Mouse (Mus musculus) cerebellum, adult 11 months (tissue): ENCODE data around the gene Copg2.

Experiments
- DNase-seq: peaks from one replicate; pipeline ENCODE4 v3.0.0; 2022

Copg2 gene

GRCm38 (mm10) chr6:30732571-30733130, 163.9 kb downstream of the Copg2 start:
- no peak for DNase-seq

GRCm38 (mm10) chr6:30730301-30730971, 166.2 kb downstream of the Copg2 start:
- no peak for DNase-seq

DNA sequence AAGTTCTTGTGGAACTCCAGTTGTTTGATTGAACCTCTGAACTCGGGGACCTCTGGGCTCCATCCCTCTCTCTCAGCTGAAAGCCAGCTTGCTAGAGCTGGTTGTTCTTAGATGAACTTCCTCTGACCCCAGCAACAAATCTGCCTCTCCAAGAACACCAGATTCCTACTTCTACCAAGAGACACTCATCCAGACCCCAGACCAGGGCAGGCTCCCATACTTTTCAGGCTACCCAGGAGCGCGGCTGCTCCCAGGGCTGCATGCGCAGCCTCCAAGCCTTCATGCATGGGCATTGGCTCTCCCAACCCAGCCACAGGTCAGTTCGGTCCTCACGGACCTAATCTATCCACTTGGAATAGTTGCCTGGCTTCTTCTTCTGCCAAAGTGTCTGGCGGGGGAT, 173.3 kb downstream of the Copg2 start, which contains the start of gene Mest:
Mest (plus strand) TSS at position 217 of the 400 bp plus-strand sequence.
- DNase-seq: no peak

- no peak for DNase-seq
Observed at GRCm38 (mm10) chr6:30722385-30723164, 174.0 kb downstream of the Copg2 start.

GRCm38 (mm10) chr6:30716796-30717195, 179.8 kb downstream of the Copg2 start:
- DNase-seq: no peak

DNA sequence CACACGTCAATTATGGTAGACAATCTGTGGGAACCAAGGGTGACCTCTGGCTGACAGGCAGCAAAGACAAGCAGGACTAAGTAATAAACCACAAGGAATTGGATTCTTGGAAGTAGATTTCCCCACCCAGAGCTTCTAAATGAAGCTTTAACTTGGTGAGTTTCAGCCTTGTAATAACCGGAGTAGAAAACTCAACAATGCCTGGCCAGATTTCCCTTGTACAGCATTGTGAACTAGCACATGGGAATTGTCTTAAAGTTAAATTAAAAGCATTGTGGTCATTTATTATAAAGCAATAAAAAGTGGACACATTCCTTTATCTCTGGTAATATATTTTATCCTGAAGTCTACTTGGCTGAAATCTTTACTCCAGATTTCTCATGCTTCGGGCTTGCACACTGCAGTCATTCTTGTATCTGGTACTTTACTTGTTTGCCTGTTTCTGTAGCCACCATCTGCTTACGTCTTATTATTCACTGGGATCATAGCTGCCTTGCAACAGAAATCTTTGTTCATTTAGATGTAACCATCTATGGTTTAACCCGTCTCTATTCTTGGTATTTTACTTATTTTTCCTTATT, 181.6 kb downstream of the Copg2 start:
- DNase-seq: no peak

GRCm38 (mm10) chr6:30713896-30714295, 182.7 kb downstream of the Copg2 start:
- no peak for DNase-seq

DNA sequence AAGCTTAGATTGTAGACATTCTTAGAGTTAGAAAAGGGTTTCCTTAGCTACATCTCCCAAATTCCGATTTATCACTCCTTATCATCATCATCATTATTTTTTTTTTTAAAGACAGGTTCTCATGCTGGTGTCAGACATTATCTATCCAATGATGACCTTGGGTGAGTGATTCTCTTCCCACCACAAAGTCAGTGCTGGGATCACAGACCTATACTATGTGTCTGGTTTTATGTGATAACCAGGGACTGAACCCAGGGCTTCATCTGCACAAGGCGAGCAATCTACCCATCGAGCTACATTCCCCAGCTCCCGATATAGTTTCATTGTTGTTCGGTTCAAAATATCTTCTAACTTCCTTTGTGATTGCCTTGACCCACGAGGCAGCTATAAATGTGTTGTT, 183.1 kb downstream of the Copg2 start:
- DNase-seq: no peak

DNA sequence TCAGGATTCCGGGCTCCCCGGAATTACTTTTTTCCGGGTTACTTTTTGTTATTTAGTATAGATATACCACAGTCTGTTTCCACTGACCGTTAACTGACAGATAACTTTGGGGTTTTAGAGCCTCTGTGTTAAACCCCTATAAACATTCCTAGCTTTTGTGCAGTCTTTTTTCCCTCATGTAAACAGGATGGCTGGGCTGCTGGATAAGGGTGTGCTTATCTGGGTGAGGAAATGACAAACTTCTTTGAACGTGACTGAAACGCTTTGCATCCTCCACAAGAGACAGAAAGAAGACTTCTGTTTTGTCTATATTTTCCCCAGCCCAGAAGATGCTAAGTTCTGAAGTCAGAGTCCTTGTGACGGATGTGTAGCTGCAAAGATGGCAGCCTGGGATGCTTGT, 184.1 kb downstream of the Copg2 start:
- no peak for DNase-seq

GRCm38 (mm10) chr6:30711365-30711763, 185.2 kb downstream of the Copg2 start:
- no peak for DNase-seq

DNA sequence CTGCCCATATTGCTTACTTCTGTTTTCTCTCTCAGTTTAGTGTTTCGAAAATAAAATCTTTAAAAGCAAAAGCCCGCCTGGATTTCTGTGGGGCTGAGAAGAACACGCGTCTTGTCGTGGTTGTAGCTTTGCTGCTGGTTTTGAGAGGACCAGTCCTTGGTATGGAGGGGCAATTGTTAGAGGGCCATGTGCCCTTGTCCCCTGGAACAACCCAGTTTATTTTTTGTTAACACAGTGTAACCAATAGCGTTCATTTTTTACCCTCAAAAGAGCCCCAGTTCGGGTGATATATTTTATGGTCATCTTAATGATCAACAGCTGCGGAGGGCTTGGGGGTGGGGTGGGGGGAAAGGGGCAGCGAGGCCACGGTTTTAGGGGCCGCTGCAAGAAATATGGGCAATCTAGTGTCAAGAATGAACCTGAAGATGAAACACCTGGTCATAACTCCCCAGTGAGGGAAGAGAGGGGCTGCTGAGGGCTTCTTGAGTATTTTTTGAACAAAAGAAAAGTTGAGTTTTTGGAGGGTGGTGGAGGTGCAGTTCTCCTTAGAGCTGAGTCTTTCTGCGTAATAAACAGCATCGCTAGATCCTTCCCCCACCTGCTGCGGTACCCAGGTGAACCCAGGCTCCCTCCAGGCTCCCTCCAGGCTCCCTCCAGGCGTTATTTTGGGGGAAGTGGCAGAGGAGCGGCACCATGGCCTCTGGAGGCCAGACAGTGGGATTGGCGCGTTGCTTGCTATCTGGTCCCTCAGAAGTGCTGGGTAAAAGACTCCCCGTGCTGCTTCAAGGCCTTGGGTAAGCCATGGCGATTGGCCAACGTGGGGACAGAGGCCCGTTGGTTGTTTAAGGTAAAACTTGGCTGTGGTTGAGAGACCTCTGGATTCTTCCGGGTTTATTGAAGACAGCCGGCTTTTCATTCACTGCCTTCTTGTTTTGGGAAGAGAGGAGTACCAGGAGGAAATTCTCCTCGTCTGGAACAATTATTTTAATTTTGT, 185.9 kb downstream of the Copg2 start:
- DNase-seq: no peak

- DNase-seq: no peak
Observed at GRCm38 (mm10) chr6:30709115-30709514, 187.5 kb downstream of the Copg2 start.

DNA sequence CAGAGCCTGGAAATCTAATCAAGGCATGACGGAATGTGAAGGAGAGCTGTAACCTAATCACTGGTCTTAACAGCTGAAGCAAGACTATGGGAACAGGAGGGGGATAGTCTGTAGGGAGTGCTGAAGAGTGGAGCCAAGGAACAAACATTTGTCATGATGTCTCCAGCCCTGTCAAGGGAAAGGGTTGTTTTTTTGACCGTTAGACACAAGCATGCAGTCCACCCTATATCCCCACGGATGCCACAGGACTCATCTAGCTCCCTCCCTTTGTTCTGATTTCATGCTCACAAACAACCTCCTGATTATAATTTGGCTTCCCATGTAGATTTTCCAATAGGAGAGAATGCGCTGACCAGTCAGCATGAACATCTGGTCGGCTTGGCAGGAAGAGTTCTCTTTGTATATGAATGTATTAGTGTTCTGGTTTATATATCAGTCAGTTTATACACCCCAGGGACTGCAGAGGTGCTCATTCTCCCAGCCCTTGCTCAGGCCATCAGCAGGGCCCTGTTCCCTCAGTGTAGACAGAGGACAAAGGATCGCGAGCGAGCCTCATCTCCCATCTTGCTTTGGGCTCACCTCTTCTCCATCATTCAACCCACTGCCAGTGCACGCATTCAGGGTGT, 192.5 kb downstream of the Copg2 start:
- no peak for DNase-seq

GRCm38 (mm10) chr6:30703476-30703875, 193.1 kb downstream of the Copg2 start:
- DNase-seq: no peak

- no peak for DNase-seq
Observed at GRCm38 (mm10) chr6:30702881-30703280, 193.7 kb downstream of the Copg2 start.

GRCm38 (mm10) chr6:30700182-30700581, 196.4 kb downstream of the Copg2 start:
- DNase-seq: no peak

GRCm38 (mm10) chr6:30698036-30698435, 198.6 kb downstream of the Copg2 start:
- no peak for DNase-seq
